Mouse (Mus musculus) E14TG2a.4 (cell line): Measurements from ENCODE around the gene Pfpl.

Experiments used
- CTCF ChIP-seq: conservative IDR thresholded peaks from 2 replicates; pipeline ENCODE4 v1.5.1; 2014; ENCODE audit warnings: low read length
- NANOG ChIP-seq: IDR thresholded peaks from 2 replicates; pipeline ENCODE4 v1.6.1; 2014; ENCODE audit warnings: borderline replicate concordance, low read length, mixed read lengths
- POU5F1 ChIP-seq: IDR thresholded peaks from 2 replicates; pipeline ENCODE4 v1.6.1; 2014; ENCODE audit warnings: low read length, borderline replicate concordance

GRCm38 (mm10) chr19:12472381-12472976, 44.8 kb downstream of the Pfpl start:
- TF ChIP-seq CTCF (no peak), POU5F1 (no peak), NANOG (no peak)
